Comparison of ENCODE assay signal across 7 mouse cellular contexts in the genomic region with DNA sequence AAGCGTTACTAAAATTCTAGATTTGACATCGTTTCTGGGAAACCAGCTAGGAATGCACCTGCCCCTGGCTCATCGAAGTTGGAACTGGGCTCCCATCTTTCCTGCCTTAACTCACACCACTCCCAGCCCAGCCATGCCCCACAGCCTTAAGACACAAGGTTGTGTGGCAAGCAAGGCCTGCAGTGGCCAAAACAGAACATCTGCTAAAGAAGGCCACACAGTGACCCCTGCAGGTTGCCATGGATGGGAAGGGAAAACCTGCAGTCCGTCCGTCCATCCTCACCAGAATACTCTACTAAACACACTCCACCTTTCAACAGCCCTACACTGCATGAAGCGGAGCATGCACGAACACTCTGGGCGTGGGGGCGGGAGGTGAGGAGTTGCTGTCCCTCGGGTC. TPM values are rescaled to one million over a fixed set of nuclear protein-coding genes. Genes with fewer than 3 reads are reported as not detected.
DNase-seq lines count a peak whose midpoint lies in the region; ATAC-seq and TF ChIP-seq lines count a peak whose summit lies in the region.

No protein-coding gene starts in this region.

- TF ChIP-seq CTCF in spleen, adult 2 months (IDR thresholded peaks at IDR 0.05; ENCODE audit: extremely low read depth, insufficient read depth, insufficient read length, insufficient replicate concordance), result no peak

- H3K27ac ChIP-seq in spleen, adult 2 months (ENCODE audit: insufficient read depth, low read length), result peak overlapping the region; percentile 47
- H3K27ac ChIP-seq in liver, embryonic 16.5 days (ENCODE audit: low read length), result peak overlapping the region; percentile 43

- no peaks in the 10 kb centered on the region; the same call in 1 of the 2 replicates for H3K4me1 ChIP-seq in spleen, adult 2 months (ENCODE audit: control insufficient read depth, insufficient read depth, insufficient read length)
- peaks cover 19% of the 10 kb centered on the region for H3K4me1 ChIP-seq in liver, embryonic 16.5 days (ENCODE audit: control insufficient read depth, low read depth, low read length)

- ATAC-seq in erythroblast, adult 5-6 weeks (replicated peaks; ENCODE audit: low FRiP score, poor library complexity, severe bottlenecking), result 0 out of 2 replicates have a peak, but pooled peaks have one; percentile 19
- ATAC-seq in liver, embryonic 16.5 days (ENCODE audit: low read depth), result no peak

- H3K27me3 ChIP-seq in spleen, adult 2 months (ENCODE audit: control insufficient read depth, insufficient read depth, low read length), result no peaks in the 10 kb centered on the region
- no peaks in the 10 kb centered on the region for H3K27me3 ChIP-seq in liver, embryonic 16.5 days (ENCODE audit: control insufficient read depth, insufficient read depth, low read depth, low read length)

- H3K4me2 ChIP-seq in liver, embryonic 16.5 days (ENCODE audit: low read depth, low read length), result no peak overlapping the region

- no peak overlapping the region for H3K4me3 ChIP-seq in spleen, adult 2 months (ENCODE audit: extremely low read depth, insufficient read depth, insufficient read length)
- no peak overlapping the region for H3K4me3 ChIP-seq in liver, embryonic 16.5 days (ENCODE audit: low read depth, low read length)

- DNase-seq in spleen, adult 2 months (ENCODE audit: low read depth in 1 of 2, low spot score in 2 of 2), result no peak
- no peak for DNase-seq in spleen, postnatal 14 days (ENCODE audit: low spot score in 2 of 2)
- peak; percentile 61 for DNase-seq in heart, postnatal 4 days
- peak; percentile 61 for DNase-seq in ovary, postnatal 36 days (ENCODE audit: low spot score)
- DNase-seq in layer of hippocampus, postnatal 14 days (ENCODE audit: low spot score in 2 of 2), result no peak

- TF ChIP-seq POLR2A in spleen, adult 2 months (IDR thresholded peaks at IDR 0.05; ENCODE audit: low read depth, low read length), result no peak

- no peaks in the 10 kb centered on the region for H3K9me3 ChIP-seq in liver, embryonic 16.5 days (replicated peaks; ENCODE audit: control insufficient read depth, low read length)

- 72% methylated on average over 10 of the region's 10 CpGs for WGBS in spleen, adult 2 months
- WGBS in liver, embryonic 16.5 days (ENCODE audit: insufficient replicate concordance), result 70% methylated on average over 10 of the region's 10 CpGs

- no peak overlapping the region for H3K9ac ChIP-seq in liver, embryonic 16.5 days (ENCODE audit: low read depth, low read length)

- peaks cover 1% of the 10 kb centered on the region; the same call in 1 of the 2 replicates for H3K36me3 ChIP-seq in spleen, adult 2 months (ENCODE audit: control insufficient read depth, insufficient read depth, low read length)
- no peaks in the 10 kb centered on the region for H3K36me3 ChIP-seq in liver, embryonic 16.5 days (ENCODE audit: control insufficient read depth, insufficient read depth)

RNA-seq across cellular contexts. Expression of a gene that starts 31.5 kb away (rescaled TPM):
- 28.2 and 34.1 TPM in 2 replicates for polyA plus RNA-seq in spleen, adult 2 months (2012; rRNA removed)
- total RNA-seq in erythroblast, adult 5-6 weeks (2015; ENCODE audit: low replicate concordance), result 38.0 and 60.7 TPM in 2 replicates
- total RNA-seq in erythroblast, adult 5-6 weeks (2017; ENCODE audit: low replicate concordance), result 35.6 and 63.0 TPM in 2 replicates
- 10 to 100 TPM; 33.7 to 34.9 TPM for total RNA-seq in heart, postnatal 4 days (2021)
- 2.9 and 3.3 TPM in 2 replicates for polyA plus RNA-seq in liver, embryonic 16.5 days (2015; fragmentation: Nextera tagmentation; extraction: Ambion mirVana)
- 10 to 100 TPM; 59.3 to 60.0 TPM for total RNA-seq in layer of hippocampus, postnatal 14 days (2021)

Comparison
In these comparisons a context has a peak if more than half of its experiments do, and no peak if none do; other contexts are left out.
1. DNase-seq: peak in heart, postnatal 4 days (single experiment) and ovary, postnatal 36 days (single experiment); none in spleen, adult 2 months (0 of 2), spleen, postnatal 14 days (0 of 2) and layer of hippocampus, postnatal 14 days (0 of 2).